Mouse (Mus musculus) heart, postnatal 10 days (tissue): ENCODE data around the gene Lrrc56. TPM values are rescaled to one million over a fixed set of nuclear protein-coding genes. Genes with fewer than 3 reads are reported as not detected.
"Not testable (repeated sequence)": the region's sequence is repeated elsewhere in the genome, so short reads cannot be mapped to it uniquely, and the experiment has no call there.

ENCODE experiments used
- DNase-seq, 2 experiments: peaks; one replicate each; pipeline ENCODE4 v3.0.0; 2021
- intact Hi-C: fragments of 180-260 bp; cut with DNase I; formaldehyde crosslinking; loops from one replicate; pipeline ENCODE4 v1.15.1; 2025
- microRNA-seq, 2 experiments: library from miRNA; unstranded; fragments of <30 nt; microRNA quantifications; one replicate each; pipeline ENCODE4 v1.2.0; 2022
- total RNA-seq, 2 experiments: library from RNA; stranded (reverse); gene quantifications; 2 replicates each; pipeline ENCODE4 v1.2.3; 2021

Gene Lrrc56
- total RNA-seq, 2 experiments from 2014 or later: 3.3 to 4.0 TPM

GRCm38 (mm10) chr7:141250486-141250885 lies 56.5 kb downstream of the Lrrc56 start:
- DNase-seq, intact Hi-C loops: not testable (repeated sequence)

DNA sequence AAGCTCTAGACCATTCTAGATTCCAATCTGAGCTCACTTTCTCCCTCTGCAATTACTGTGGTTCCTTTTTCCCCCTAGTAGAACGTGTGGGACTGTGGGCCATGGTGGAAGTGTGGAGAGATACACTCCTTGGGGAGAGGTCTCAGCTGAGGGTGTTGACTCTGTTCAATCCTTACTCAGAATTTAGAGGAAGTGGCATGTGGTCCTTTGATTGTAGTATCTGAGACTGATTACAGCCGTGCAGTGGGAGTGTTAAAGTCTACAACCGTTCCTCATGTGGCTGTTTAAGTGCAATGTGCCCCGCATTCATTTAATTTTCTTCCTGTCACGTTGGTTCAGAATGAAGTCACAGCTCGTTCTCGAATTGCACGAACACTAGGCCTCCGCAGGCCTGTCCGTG lies 62.2 kb downstream of the Lrrc56 start:
- DNase-seq: no peak

More for the DNA sequence above, 62.2 kb downstream of the Lrrc56 start:
- intact Hi-C loops: no loop called here

Small RNAs within 50 kb of the gene (microRNA-seq; reads per million reads assigned to microRNA genes)
- 530 to 863 reads per million in 2 experiments for gene Mir210

Other genes with a start within 250 kb of the Lrrc56 start
- 1 to 10 TPM in 1 of 2 experiments, not detected in 1; 1.1 TPM for gene Ifitm5, start 243.9 kb upstream of the Lrrc56 start, total RNA-seq
- gene Gm45717, start 238.2 kb upstream of the Lrrc56 start, total RNA-seq: not detected
- gene Ifitm2, start 238.2 kb upstream of the Lrrc56 start, total RNA-seq: 100 to 1,000 TPM; 168 to 187 TPM
- gene Ifitm1, start 226.9 kb upstream of the Lrrc56 start, total RNA-seq: 1 to 10 TPM; 2.4 to 3.8 TPM
- gene Ifitm3, start 183.4 kb upstream of the Lrrc56 start, total RNA-seq: 100 to 1,000 TPM; 104 to 117 TPM
- gene Ifitm6, start 176.2 kb upstream of the Lrrc56 start, total RNA-seq: under 1 TPM in 1 of 2 experiments, not detected in 1; 0.69 TPM
- gene Gm17387, start 165.0 kb upstream of the Lrrc56 start, total RNA-seq: not detected
- gene B4galnt4, start 133.1 kb upstream of the Lrrc56 start, total RNA-seq: under 1 TPM in 1 of 2 experiments, not detected in 1; 0.22 TPM
- under 1 TPM in 1 of 2 experiments, not detected in 1; 0.24 TPM for gene Pkp3, start 115.9 kb upstream of the Lrrc56 start, total RNA-seq
- gene Sigirr, start 93.6 kb upstream of the Lrrc56 start, total RNA-seq: 1 to 10 TPM; 6.7 to 8.2 TPM
- under 1 TPM; 0.10 to 0.14 TPM for gene Ano9, start 76.4 kb upstream of the Lrrc56 start, total RNA-seq
- 10 to 100 TPM; 37.4 to 45.9 TPM for gene Ptdss2, start 71.8 kb upstream of the Lrrc56 start, total RNA-seq
- gene Rnh1, start 21.3 kb upstream of the Lrrc56 start, total RNA-seq: 10 to 100 TPM; 72.9 to 75.3 TPM
- gene Hras, start 152 bp upstream of the Lrrc56 start, total RNA-seq: 100 to 1,000 TPM; 102 to 114 TPM
- gene Lmntd2, start 19.9 kb downstream of the Lrrc56 start, total RNA-seq: not detected
- 1 to 10 TPM; 1.9 to 4.9 TPM for gene Rassf7, start 21.7 kb downstream of the Lrrc56 start, total RNA-seq
- gene Phrf1, start 34.6 kb downstream of the Lrrc56 start, total RNA-seq: 10 to 100 TPM; 46.1 to 47.4 TPM
- gene Irf7, start 72.3 kb downstream of the Lrrc56 start, total RNA-seq: 1 to 10 TPM; 1.7 TPM
- gene Cdhr5, start 82.6 kb downstream of the Lrrc56 start, total RNA-seq: not detected
- gene Sct, start 85.0 kb downstream of the Lrrc56 start, total RNA-seq: under 1 TPM in 1 of 2 experiments, not detected in 1; 0.48 TPM
- gene Drd4, start 97.8 kb downstream of the Lrrc56 start, total RNA-seq: not detected
- gene Deaf1, start 133.5 kb downstream of the Lrrc56 start, total RNA-seq: 10 to 100 TPM; 25.0 to 27.0 TPM
- gene Tmem80, start 133.6 kb downstream of the Lrrc56 start, total RNA-seq: 10 to 100 TPM; 13.5 to 14.7 TPM
- 1 to 10 TPM; 2.8 to 3.0 TPM for gene Eps8l2, start 144.7 kb downstream of the Lrrc56 start, total RNA-seq
- gene Taldo1, start 198.0 kb downstream of the Lrrc56 start, total RNA-seq: 100 to 1,000 TPM; 137 to 155 TPM
- gene Gatd1, start 220.0 kb downstream of the Lrrc56 start, total RNA-seq: 10 to 100 TPM; 12.2 to 15.0 TPM
- 1 to 10 TPM; 1.6 TPM for gene Cend1, start 235.3 kb downstream of the Lrrc56 start, total RNA-seq
- 10 to 100 TPM; 53.3 to 59.8 TPM for gene Slc25a22, start 243.7 kb downstream of the Lrrc56 start, total RNA-seq
- gene Pidd1, start 249.9 kb downstream of the Lrrc56 start, total RNA-seq: 1 to 10 TPM; 2.3 to 3.5 TPM